Mouse (Mus musculus) c-Kit-negative CD71-positive TER-119-positive erythroid progenitor cells, embryonic 14.5 days (primary cell): ENCODE results near the gene Themis.

ENCODE experiments used
- DNase-seq: peaks from one replicate; pipeline ENCODE4 v3.0.0-alpha.2; 2013; ENCODE audit warnings: low read depth, low spot score

The Themis gene

DNA sequence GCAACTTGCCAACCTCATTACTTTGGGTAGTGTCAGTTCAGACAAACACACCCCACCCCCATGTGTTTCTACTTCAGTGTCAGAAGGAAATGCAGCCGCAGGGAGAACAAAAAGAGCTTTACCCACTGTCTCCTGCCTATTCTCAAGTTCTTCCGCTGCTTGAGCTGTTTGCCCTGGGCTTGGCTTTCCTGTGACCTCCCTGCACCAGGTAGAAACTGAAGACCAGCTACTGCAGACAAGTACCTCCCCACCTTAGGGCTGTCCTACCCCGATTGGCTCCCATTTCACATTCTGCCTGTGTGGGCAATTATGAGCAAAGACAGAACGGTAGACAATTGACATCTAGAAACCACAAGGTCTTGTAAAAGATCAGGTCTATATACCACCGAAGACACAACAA, at the start of gene Themis:
Gene Themis (plus strand): TSS at position 100 of the 400 bp plus-strand sequence.
- DNase-seq = no peak

DNA sequence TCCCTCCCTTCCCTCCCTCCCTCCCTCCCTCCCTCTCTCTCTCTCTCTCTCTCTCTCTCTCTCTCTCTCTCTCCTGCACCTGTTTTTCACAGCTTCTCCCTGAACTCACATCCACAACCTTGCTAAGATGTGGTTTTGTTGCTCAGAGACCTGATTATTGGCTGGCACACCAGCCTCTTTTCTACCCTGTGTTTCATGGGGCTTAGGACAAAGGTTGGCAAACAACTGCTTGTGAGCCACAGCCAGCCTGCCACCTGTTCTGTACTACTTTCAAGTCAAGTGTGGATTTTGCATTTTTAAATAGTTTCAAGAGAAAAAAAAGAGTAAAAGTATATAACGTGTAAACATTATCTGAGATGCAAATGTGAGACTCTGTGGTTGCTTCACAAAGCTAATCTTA, 48.7 kb upstream of the Themis start:
- DNase-seq = no peak

DNA sequence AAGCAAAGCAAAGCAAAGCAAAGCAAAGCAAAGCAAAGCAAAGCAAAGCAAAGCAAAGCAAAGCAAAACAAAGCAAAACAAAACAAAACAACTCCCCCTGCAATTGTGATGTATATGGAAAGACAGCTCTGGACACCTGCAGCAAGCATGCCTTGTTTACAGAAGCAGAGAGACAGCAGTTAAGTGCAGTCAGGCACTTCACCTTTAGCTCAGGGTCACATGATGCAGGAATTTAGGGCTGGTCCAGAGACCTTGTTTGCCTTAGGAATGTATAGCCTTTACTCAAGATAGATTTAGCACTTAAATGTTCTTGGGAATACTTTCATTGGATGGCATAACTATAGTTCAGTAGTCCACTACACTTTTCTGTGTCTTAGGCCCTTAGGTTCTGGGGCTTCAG, 32.1 kb upstream of the Themis start:
- DNase-seq = no peak

DNA sequence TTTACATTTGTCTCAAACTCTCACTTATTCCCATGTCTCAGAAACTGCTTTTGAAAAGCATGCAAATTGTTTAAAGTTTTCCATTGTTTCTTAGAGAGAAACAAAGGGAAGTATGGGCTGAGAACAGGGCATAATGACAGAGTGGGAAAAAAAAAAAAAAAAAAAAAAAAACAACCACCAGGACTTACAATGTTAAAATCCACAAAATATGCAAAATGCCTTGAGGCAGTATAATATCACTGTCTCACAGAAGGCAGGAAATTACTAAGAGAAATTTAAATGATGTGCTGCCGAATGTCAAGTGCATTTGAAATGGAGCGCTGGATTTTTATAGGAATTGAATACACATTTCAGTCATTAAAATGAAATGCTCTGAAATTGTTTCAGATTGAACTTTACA, 26.3 kb upstream of the Themis start:
- DNase-seq = no peak

DNA sequence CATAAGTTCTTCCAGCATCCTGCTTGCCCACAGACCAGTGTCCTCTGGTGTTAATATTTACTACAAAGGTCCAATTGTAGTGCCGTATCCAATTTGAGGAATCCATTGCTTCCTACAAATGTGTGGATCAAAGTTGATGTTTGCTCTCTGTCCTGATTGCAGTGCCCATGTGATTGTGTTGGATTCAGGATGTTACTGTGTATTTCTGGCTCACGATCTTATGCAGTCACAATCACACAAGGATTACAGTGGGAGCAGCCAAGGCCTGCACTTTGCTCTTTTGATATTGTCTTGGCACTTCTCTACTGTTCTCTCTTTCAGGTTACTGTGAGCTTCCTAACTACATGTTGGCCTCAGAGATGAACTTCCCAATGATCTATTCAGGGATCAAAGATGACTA, 20.3 kb upstream of the Themis start:
- DNase-seq = no peak

GRCm38 (mm10) chr10:28649109-28649899, 18.9 kb upstream of the Themis start:
- DNase-seq = no peak

DNA sequence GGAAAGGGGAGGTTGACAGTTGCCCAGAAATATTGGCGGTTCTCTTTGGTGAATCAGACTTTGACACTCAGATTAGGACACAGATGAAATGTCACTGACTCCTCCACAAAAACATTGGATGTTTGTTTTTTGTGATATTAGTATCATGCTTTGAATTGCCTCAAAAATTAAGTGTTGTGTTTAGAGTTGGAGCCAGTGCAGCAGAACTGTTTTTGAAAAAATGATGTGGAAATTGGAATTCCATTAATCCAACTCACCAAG, 18.3 kb upstream of the Themis start:
- no peak for DNase-seq

DNA sequence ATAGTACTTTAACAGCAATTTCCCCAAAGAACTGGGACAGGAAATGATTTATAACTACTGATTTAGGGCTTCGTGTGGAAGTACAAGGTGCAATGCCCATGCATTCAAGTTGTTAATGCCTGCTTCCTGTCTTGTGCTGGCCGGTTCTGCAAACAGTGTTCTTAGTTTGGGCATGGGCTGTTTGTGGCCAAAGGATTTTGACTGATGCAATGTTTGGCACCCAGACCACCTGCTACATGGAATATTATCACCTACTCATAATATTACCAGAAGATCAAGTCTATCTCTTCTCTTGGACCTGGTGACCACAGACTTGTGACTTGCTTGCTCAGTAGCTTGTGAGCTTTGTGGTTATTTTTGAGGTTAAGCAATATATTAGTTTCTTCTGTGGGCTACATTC, 16.2 kb upstream of the Themis start:
- DNase-seq = no peak

DNA sequence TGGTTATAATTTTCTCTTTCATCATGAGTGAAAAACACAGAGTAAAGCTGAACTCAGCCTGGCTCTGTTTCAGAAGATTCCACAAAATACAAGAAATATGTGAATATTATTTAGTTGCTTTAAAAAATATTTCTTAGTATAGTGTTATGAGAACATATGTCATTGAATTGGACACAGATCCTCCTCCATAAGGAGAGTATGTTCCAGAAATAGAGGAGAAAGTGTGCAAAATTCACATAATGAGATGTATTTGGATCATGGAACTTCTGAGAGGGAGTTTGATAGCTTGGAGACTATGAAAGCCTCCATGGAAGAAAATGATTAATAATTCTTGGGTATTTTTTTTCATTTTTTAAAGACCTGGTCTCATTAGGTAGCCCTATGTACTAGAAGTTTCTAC, 13.4 kb upstream of the Themis start:
- no peak for DNase-seq

GRCm38 (mm10) chr10:28665141-28665540, 3.0 kb upstream of the Themis start:
- DNase-seq = no peak

DNA sequence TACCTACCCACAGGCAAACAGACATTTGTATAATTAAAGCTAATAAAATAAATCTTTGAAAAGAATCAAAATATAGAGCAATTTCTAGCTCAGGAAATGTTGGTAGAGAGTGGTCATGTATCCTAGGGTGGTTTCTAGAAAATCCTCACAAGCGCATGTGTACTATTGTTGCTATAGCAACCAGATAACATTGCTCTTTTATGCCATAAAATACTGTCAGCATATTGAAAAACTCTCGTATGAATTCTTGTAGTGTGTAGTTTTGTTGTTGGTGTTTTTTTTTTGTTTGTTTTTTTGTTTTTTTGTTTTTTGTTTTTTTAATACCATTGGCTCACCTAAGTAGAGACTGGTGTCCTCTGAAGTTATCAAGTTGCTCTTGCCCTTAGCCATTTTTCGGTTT, 5.8 kb downstream of the Themis start:
- no peak for DNase-seq

DNA sequence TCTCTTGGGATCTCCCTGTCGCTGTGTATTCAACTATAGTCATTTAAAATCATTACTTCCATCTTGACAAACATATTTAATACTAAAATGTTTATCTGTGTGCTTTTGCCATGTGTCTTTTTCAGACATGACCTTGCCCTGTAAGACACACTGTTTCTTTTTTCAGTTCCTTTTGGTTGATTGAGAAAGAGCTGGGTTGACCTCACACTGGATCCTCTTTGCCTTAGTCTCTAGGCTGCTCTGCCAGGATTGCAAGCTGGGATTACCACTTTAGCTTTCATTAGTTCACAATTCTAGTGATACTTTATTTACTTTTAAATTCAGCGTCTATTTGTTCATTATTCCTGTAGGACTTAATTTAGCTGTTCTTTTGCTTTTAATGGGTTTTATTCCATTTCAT, 7.2 kb downstream of the Themis start:
- no peak for DNase-seq

DNA sequence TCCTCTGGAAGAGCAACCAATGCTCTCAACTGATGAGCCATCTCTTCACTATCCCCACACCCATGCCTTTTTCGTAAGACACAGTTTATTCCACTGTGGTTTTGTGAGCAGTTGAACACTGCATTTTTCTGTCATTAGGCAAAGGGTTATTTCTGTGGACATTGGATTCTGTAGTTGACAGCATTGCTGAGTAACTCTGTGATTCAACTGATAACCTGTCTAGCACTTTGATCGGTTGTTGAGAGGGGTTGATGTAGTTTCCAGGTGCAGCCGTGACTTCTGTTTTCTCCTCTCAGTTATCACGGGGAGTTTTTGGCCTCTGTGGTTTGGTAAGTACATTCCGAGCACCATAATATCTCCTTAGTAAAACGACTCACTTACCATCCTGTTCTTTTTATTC, 26.8 kb downstream of the Themis start:
- DNase-seq = no peak

DNA sequence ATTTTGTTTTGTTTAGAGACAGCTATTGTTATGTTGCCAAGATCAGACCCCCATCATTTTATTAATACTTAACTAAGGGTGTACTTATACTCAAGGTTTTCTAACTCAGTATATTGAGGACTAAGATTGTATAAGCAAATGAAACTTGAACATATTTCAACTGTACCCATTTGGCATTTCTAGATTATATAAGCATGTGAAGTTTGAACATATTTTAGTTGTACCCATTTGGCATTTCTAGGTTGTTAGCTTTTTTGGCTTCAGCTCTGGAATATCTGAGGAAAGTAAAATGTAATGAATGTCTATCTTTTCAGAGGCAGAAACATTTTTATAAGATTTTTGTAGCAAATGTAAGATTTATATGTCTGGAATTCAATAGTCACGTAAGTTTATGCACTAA, 27.9 kb downstream of the Themis start:
- no peak for DNase-seq

DNA sequence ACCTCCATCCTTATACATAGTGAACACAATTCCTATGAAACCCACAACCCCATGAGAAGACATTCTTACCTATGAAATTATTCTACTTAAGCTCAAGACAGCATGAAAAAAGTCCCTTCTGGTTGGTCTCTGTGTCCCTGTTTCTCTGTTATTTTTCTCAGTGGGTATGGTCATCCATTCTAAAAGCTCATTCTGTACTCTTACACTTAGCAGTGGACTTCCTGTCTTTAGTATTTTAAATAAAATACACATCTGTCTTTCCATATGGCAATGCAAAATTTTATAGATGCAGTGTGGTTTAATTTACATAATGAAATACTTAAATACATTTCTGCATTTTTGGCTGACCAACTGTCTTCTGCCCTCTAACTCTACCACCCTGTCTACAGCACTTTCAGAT, 30.0 kb downstream of the Themis start:
- no peak for DNase-seq

DNA sequence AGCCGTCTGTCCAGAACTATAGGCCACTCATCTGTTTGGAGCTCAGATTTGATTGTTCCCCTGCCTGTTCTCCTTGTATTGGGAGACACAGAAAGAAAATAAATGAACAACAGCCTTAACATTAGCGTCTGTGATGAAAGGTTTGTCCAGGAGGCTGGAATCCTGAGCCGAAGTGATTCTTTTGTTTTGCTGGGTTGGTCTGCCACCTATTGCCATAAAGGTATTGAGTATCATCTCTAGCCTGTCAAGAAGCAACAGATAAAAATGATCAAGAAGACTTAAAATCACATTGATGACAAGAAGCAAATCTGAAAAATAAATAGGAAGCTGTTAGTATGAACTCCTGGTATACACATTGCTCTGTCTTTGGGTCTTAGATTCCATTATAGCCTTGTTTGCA, 53.7 kb downstream of the Themis start:
- no peak for DNase-seq

- DNase-seq = no peak
These were observed 55.1 kb downstream of the Themis start for GRCm38 (mm10) chr10:28723266-28723665.

GRCm38 (mm10) chr10:28730122-28730521, 62.0 kb downstream of the Themis start:
- no peak for DNase-seq

DNA sequence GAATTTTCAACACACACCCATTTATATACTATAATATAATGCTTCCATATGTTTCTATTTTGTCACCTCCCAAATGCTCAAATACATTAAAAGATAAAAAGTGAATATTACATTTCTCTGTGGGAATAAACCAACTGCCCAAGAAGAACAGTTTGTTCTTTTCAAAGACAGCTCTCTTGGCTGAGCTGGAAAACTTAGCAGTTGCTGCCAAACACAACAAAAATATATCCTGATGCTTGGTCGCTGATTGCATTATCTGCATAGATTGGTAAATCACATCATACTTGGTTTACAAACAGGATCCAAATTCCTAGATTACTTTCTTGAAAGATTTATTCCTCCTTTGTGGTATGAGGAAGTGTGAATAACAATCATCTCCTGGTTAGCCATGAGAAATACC, 69.8 kb downstream of the Themis start:
- no peak for DNase-seq

DNA sequence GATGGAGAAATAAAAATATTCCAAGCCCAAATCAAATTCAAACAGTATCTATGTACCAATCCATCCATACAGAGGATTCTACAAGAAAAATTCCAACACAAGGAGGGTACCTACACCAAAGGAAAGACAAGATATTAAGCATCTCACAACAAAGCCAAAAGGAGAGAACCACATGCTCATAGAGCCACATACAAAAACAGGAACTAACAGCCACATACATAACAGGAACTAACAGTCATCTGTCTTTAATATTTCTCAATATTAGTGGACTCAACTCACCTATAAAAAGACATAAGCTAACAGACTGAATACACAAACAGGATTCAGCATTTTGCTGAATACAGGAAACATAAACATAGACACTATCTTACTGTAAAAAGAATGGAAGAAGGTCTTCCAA, 78.3 kb downstream of the Themis start:
- DNase-seq = no peak

DNA sequence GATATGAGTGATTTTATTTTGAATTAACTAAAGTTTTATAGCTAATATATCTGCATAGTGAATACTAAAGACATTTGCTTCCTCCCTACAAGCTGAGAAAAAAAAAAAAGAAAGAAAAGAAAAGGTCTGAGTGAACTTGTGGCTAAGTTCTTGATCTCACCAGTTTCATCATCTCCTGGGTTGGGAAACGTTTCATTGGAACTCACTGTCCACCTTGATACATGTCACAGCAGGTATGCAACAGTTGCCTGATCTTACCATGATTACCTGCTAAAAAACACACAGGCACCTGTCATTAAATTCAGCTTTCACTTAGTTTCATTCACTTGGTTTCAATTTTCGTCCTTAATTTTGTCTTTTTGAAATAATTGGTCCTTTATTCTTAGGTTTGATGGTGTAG, 85.2 kb downstream of the Themis start:
- no peak for DNase-seq

GRCm38 (mm10) chr10:28754927-28755326, 86.8 kb downstream of the Themis start:
- DNase-seq = no peak

DNA sequence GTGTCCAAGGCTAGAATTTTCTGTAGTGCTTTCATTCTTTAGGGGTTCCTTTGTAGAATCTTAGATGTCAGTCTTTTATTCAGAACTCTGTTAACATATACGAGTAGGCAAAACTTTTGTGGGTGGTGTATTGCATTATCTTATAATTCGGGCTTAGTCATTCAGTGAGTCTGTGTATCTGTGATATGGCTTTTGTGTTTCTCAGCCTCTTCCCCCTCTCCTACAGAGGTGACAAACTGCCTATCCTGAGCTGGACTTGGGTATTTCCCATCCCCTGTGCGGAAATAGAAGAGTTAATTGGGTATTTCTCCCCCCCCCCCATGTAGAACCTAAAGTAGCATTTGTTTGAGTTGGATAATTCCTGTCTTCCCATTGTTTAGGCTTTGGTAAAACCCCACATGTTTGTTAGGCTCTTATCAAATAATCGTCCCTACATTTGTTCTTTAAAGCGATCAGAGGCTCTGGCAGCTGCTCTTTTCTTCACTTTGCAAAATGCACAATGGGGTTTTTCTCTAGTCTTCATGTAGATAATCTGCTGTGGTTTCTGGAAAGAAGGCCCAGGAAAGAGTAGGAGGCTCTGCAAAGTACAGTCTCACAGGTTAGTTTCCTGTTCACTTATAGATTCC, 108.7 kb downstream of the Themis start:
- no peak for DNase-seq

GRCm38 (mm10) chr10:28799469-28799868, 131.3 kb downstream of the Themis start:
- DNase-seq = no peak
